Mouse (Mus musculus) forebrain, embryonic 11.5 days (tissue): Measurements from ENCODE around the gene Npas2. TPM values are rescaled to one million over a fixed set of nuclear protein-coding genes. Genes with fewer than 3 reads are reported as not detected.

Experiments
- ATAC-seq: fragments of 200-750 bp; cut with Nextera tagmentation; replicated peaks from 2 replicates; pipeline ENCODE4 v1.8.0; 2017; ENCODE audit warnings: moderate TSS enrichment; ENCODE audit not compliant: low FRiP score
- DNase-seq: peaks from one replicate; pipeline ENCODE4 v3.0.0-alpha.2; 2017; ENCODE audit warnings: low spot score
- H3K27ac ChIP-seq: fragments of 300-500 bp; sonication (generic); 2 replicates; pipeline ENCODE4 v1.5.1; 2014; ENCODE audit warnings: low read depth, low read length
- H3K27me3 ChIP-seq: fragments of 300-500 bp; sonication (generic); 2 replicates; pipeline ENCODE4 v1.6.1; 2014; ENCODE audit warnings: mild to moderate bottlenecking, low read length, mixed read lengths; ENCODE audit not compliant: control insufficient read depth, insufficient read depth
- H3K36me3 ChIP-seq: fragments of 300-500 bp; sonication (generic); 2 replicates; pipeline ENCODE4 v1.6.1; 2014; ENCODE audit warnings: mild to moderate bottlenecking, low read length, moderate library complexity, mixed read lengths; ENCODE audit not compliant: control insufficient read depth, insufficient read depth
- H3K4me1 ChIP-seq: fragments of 300-500 bp; sonication (generic); replicated peaks from 2 replicates; pipeline ENCODE4 v1.6.1; 2014; ENCODE audit warnings: low read length, mixed read lengths; ENCODE audit not compliant: control insufficient read depth, insufficient read depth
- H3K4me2 ChIP-seq: fragments of 300-500 bp; sonication (generic); 2 replicates; pipeline ENCODE4 v1.6.1; 2014; ENCODE audit warnings: low read depth, mild to moderate bottlenecking, low read length, moderate library complexity, mixed read lengths; ENCODE audit not compliant: severe bottlenecking
- H3K4me3 ChIP-seq: fragments of 300-500 bp; sonication (generic); 2 replicates; pipeline ENCODE4 v1.5.1; 2014; ENCODE audit warnings: low read depth, low read length
- H3K9ac ChIP-seq: fragments of 300-500 bp; sonication (generic); 2 replicates; pipeline ENCODE4 v1.6.1; 2014; ENCODE audit warnings: low read length
- H3K9me3 ChIP-seq: fragments of 300-500 bp; sonication (generic); 2 replicates; pipeline ENCODE4 v1.6.1; 2016; ENCODE audit warnings: low read length, mixed read lengths; ENCODE audit not compliant: control insufficient read depth
- WGBS: fragments of 180-500 bp; shearing (Covaris S2); extraction: QIAGEN DNeasy Blood & Tissue Kit; methylation state at CpG from one replicate; pipeline ENCODE4 v1.1.7; 2014; 5-methylcytosine and 5-hydroxymethylcytosine counted together
- polyA plus RNA-seq: library from polyadenylated mRNA; unstranded; fragments of >200 nt; fragmentation: Nextera tagmentation; extraction: Ambion mirVana; gene quantifications from 2 replicates; pipeline ENCODE4 v1.2.1, GENCODE M21; 2014

Gene Npas2
- polyA plus RNA-seq, 1 experiment from 2014 or later, result not detected

GRCm38 (mm10) chr1:39365562-39365961, 172.0 kb downstream of the Npas2 start:
- no peak overlapping the region for H3K27ac ChIP-seq
- H3K27me3 ChIP-seq, result no peaks in the 10 kb centered on the region
- H3K4me2 ChIP-seq, result no peak overlapping the region
- no peaks in the 10 kb centered on the region for H3K9me3 ChIP-seq
- ATAC-seq (no peak), DNase-seq (no peak)
- no peak overlapping the region for H3K4me3 ChIP-seq
- peaks cover 5% of the 10 kb centered on the region; the same call in 1 of the 2 replicates for H3K36me3 ChIP-seq
- peaks cover 5% of the 10 kb centered on the region for H3K4me1 ChIP-seq
- whole genome bisulfite sequencing, result 85% methylated on average over 1 of the region's 1 CpGs
- no peak overlapping the region for H3K9ac ChIP-seq

GRCm38 (mm10) chr1:39367045-39367444, 173.5 kb downstream of the Npas2 start:
- Histone ChIP-seq H3K4me1 (peaks cover 5% of the 10 kb centered on the region), H3K9ac (peak overlapping the region; percentile 24), H3K27me3 (no peaks in the 10 kb centered on the region), H3K36me3 (peaks cover 10% of the 10 kb centered on the region; the same call in 1 of the 2 replicates), H3K4me3 (peak overlapping the region; percentile 94), H3K27ac (no peak overlapping the region), H3K4me2 (peak overlapping the region; percentile 52), H3K9me3 (no peaks in the 10 kb centered on the region)
- DNase-seq, result no peak
- no peak; the same call in 1 of the 2 replicates for ATAC-seq
- WGBS, result 24% methylated on average over 6 of the region's 6 CpGs

- DNase-seq, result peak; percentile 99
- Histone ChIP-seq H3K9ac (peak within 1 kb of the TSS; percentile 98), H3K27ac (peak within 1 kb of the TSS; percentile 74), H3K4me1 (peaks cover 5% of the 10 kb centered on the region), H3K27me3 (no peaks in the 10 kb centered on the region), H3K36me3 (peaks cover 13% of the 10 kb centered on the region; the same call in 1 of the 2 replicates), H3K9me3 (no peaks in the 10 kb centered on the region), H3K4me3 (peak within 1 kb of the TSS; percentile 94), H3K4me2 (peak within 1 kb of the TSS; percentile 87)
- ATAC-seq, result peak; percentile 99
- WGBS, result under 1% methylated on average over 61 of the region's 62 CpGs
Measured at GRCm38 (mm10) chr1:39367601-39368266, 174.2 kb downstream of the Npas2 start, which contains the start of gene Rpl31. Rpl31 (plus strand) TSS chr1:39367842.

GRCm38 (mm10) chr1:39368267-39368841, 174.8 kb downstream of the Npas2 start:
- Histone ChIP-seq H3K9me3 (no peaks in the 10 kb centered on the region), H3K36me3 (peaks cover 18% of the 10 kb centered on the region; the same call in 1 of the 2 replicates), H3K4me3 (peak overlapping the region; percentile 94), H3K4me1 (peaks cover 5% of the 10 kb centered on the region), H3K9ac (peak overlapping the region; percentile 98), H3K27me3 (no peaks in the 10 kb centered on the region), H3K4me2 (peak overlapping the region; percentile 87), H3K27ac (peak overlapping the region; percentile 74)
- under 1% methylated on average over 34 of the region's 34 CpGs for WGBS
- ATAC-seq (peak; percentile 28; the same call in 1 of the 2 replicates), DNase-seq (no peak)

GRCm38 (mm10) chr1:39370431-39370830, 176.9 kb downstream of the Npas2 start:
- H3K9me3 ChIP-seq, result no peaks in the 10 kb centered on the region
- no peak overlapping the region for H3K27ac ChIP-seq
- peaks cover 5% of the 10 kb centered on the region for H3K4me1 ChIP-seq
- no peak overlapping the region for H3K9ac ChIP-seq
- H3K4me2 ChIP-seq, result no peak overlapping the region
- H3K36me3 ChIP-seq, result peaks cover 18% of the 10 kb centered on the region; the same call in 1 of the 2 replicates
- 91% methylated on average over 6 of the region's 6 CpGs for WGBS
- ATAC-seq (no peak), DNase-seq (no peak)
- no peaks in the 10 kb centered on the region for H3K27me3 ChIP-seq
- H3K4me3 ChIP-seq, result no peak overlapping the region

GRCm38 (mm10) chr1:39372220-39372843, 178.8 kb downstream of the Npas2 start:
- DNase-seq, result no peak
- Histone ChIP-seq H3K4me2 (no peak overlapping the region), H3K4me1 (peaks cover 5% of the 10 kb centered on the region), H3K27ac (no peak overlapping the region), H3K27me3 (no peaks in the 10 kb centered on the region), H3K36me3 (peaks cover 18% of the 10 kb centered on the region; the same call in 1 of the 2 replicates), H3K4me3 (no peak overlapping the region), H3K9ac (no peak overlapping the region), H3K9me3 (no peaks in the 10 kb centered on the region)
- 82% methylated on average over 8 of the region's 8 CpGs for WGBS
- ATAC-seq, result no peak

- ATAC-seq (no peak), DNase-seq (peak; percentile 35)
- Histone ChIP-seq H3K27me3 (no peaks in the 10 kb centered on the region), H3K9ac (no peak overlapping the region), H3K4me2 (no peak overlapping the region), H3K4me1 (peaks cover 5% of the 10 kb centered on the region), H3K9me3 (no peaks in the 10 kb centered on the region), H3K27ac (no peak overlapping the region), H3K36me3 (peaks cover 18% of the 10 kb centered on the region; the same call in 1 of the 2 replicates), H3K4me3 (no peak overlapping the region)
- 60% methylated on average over 4 of the region's 4 CpGs for WGBS
Measured at GRCm38 (mm10) chr1:39373378-39373777, 179.8 kb downstream of the Npas2 start.

- DNase-seq, result peak; percentile 41
- Histone ChIP-seq H3K4me2 (no peak overlapping the region), H3K4me1 (peaks cover 1% of the 10 kb centered on the region), H3K4me3 (no peak overlapping the region), H3K36me3 (peaks cover 18% of the 10 kb centered on the region; the same call in 1 of the 2 replicates), H3K27me3 (no peaks in the 10 kb centered on the region), H3K27ac (no peak overlapping the region), H3K9me3 (no peaks in the 10 kb centered on the region), H3K9ac (no peak overlapping the region)
- 89% methylated on average over 5 of the region's 5 CpGs for WGBS
- no peak for ATAC-seq
Measured at GRCm38 (mm10) chr1:39374231-39374809, 180.8 kb downstream of the Npas2 start.
